Mouse (Mus musculus) bone marrow, adult 2 months (tissue): ENCODE measurements around the gene Itpk1.

ENCODE experiments used
- CTCF ChIP-seq: fragments of 200-500 bp; IDR thresholded peaks from 2 replicates; pipeline ENCODE4 v1.5.1; 2011; ENCODE audit warnings: low read length, control low read depth; ENCODE audit not compliant: control insufficient read depth, insufficient read depth
- POLR2A ChIP-seq: fragments of 200-500 bp; IDR thresholded peaks from 2 replicates; pipeline ENCODE4 v1.6.1; 2011; ENCODE audit warnings: low read depth, mild to moderate bottlenecking, control low read depth, low read length, borderline replicate concordance; ENCODE audit not compliant: control insufficient read depth

GRCm38 (mm10) chr12:102557372-102557771 lies 147.4 kb downstream of the Itpk1 start:
- TF ChIP-seq CTCF (no peak), POLR2A (no peak)
